Mouse (Mus musculus): ENCODE results near the gene Nr5a2.

GRCm38 (mm10) chr1:136926026-136926425 is 34.2 kb downstream of the Nr5a2 start:
- TF ChIP-seq CTCF (IDR thresholded peaks at IDR 0.05; ENCODE audit: low read depth), result no peak
- TF ChIP-seq EP300 (IDR thresholded peaks at IDR 0.05; ENCODE audit: low read depth), result peak; percentile 61; the same call in 1 of the 2 replicates

Measured in liver, postnatal 0 days (tissue).